Mouse (Mus musculus) intestine, embryonic 16.5 days (tissue): ENCODE results near the gene Tmeff1. TPM values are rescaled to one million over a fixed set of nuclear protein-coding genes. Genes with fewer than 3 reads are reported as not detected.

ENCODE experiments used
- ATAC-seq: fragments of 200-750 bp; cut with Nextera tagmentation; 2 replicates; pipeline ENCODE4 v1.8.0; 2017; ENCODE audit warnings: moderate TSS enrichment, moderate library complexity
- H3K27ac ChIP-seq: fragments of 300-500 bp; sonication (generic); 2 replicates; pipeline ENCODE4 v1.5.1; 2014; ENCODE audit warnings: mild to moderate bottlenecking, low read length
- H3K27me3 ChIP-seq: fragments of 300-500 bp; sonication (generic); replicated peaks from 2 replicates; pipeline ENCODE4 v1.6.1; 2014; ENCODE audit warnings: low read length, control low read depth, mixed read lengths; ENCODE audit not compliant: control insufficient read depth, insufficient read depth
- H3K36me3 ChIP-seq: fragments of 300-500 bp; sonication (generic); 2 replicates; pipeline ENCODE4 v1.6.1; 2014; ENCODE audit warnings: low read length, control low read depth; ENCODE audit not compliant: control insufficient read depth, insufficient read depth
- H3K4me1 ChIP-seq: fragments of 300-500 bp; sonication (generic); 2 replicates; pipeline ENCODE4 v1.6.1; 2014; ENCODE audit warnings: low read length, control low read depth, mixed read lengths; ENCODE audit not compliant: control insufficient read depth, insufficient read depth
- H3K4me2 ChIP-seq: fragments of 300-500 bp; sonication (generic); 2 replicates; pipeline ENCODE4 v1.6.1; 2014; ENCODE audit warnings: low read depth, low read length, control low read depth
- H3K4me3 ChIP-seq: fragments of 300-500 bp; sonication (generic); 2 replicates; pipeline ENCODE4 v1.5.1; 2014; ENCODE audit warnings: mild to moderate bottlenecking, low read length
- H3K9ac ChIP-seq: fragments of 300-500 bp; sonication (generic); 2 replicates; pipeline ENCODE4 v1.6.1; 2014; ENCODE audit warnings: low read depth, low read length
- H3K9me3 ChIP-seq: fragments of 300-500 bp; sonication (generic); 2 replicates; pipeline ENCODE4 v1.6.1; 2016; ENCODE audit warnings: low read length, control low read depth; ENCODE audit not compliant: control insufficient read depth
- WGBS: fragments of 180-500 bp; shearing (Covaris S2); extraction: QIAGEN DNeasy Blood & Tissue Kit; methylation state at CpG from one replicate; pipeline ENCODE4 v1.1.7; 2014; 5-methylcytosine and 5-hydroxymethylcytosine counted together
- polyA plus RNA-seq: library from polyadenylated mRNA; unstranded; fragments of >200 nt; fragmentation: Nextera tagmentation; extraction: Ambion mirVana; gene quantifications from 2 replicates; pipeline ENCODE4 v1.2.1, GENCODE M21; 2015

Tmeff1 gene
- polyA plus RNA-seq, 1 experiment from 2014 or later: 5.0 TPM

DNA sequence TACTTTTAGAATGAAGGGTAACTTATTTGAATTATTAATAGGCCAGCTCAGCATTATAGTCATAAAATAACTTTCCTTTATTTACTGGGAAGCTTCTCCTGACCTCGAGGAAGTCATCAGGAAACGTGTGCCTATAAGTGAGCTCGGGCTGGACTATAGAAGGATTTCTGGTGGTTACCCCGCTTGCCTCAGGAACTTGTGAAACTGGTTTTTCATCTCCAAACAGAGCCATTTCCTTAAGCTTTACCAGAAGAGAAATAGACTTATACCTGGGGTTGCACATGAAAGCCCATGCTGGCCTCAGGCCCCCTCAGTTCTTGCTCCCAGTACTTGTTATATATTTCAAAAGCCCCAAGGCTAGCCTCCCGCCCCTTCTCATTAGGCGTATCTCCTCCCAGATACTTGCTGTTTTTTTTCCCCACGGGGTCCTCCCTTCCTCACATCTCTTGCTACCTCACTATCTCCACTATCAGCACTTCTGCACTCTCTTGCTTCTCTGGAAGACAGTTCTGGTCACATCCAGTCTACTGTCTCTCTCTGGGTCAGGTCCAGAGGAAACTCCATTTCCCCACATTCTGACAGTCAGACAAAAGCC is 99.7 kb downstream of the Tmeff1 start:
- Histone ChIP-seq H3K27me3 (no peaks in the 10 kb centered on the region), H3K9me3 (no peaks in the 10 kb centered on the region), H3K4me1 (no peaks in the 10 kb centered on the region), H3K9ac (no peak overlapping the region), H3K4me2 (no peak overlapping the region), H3K36me3 (no peaks in the 10 kb centered on the region), H3K4me3 (no peak overlapping the region), H3K27ac (no peak overlapping the region)
- ATAC-seq: 0 out of 2 replicates have a peak, but pooled peaks have one; percentile 27
- 51% methylated on average over 7 of the region's 7 CpGs for WGBS

DNA sequence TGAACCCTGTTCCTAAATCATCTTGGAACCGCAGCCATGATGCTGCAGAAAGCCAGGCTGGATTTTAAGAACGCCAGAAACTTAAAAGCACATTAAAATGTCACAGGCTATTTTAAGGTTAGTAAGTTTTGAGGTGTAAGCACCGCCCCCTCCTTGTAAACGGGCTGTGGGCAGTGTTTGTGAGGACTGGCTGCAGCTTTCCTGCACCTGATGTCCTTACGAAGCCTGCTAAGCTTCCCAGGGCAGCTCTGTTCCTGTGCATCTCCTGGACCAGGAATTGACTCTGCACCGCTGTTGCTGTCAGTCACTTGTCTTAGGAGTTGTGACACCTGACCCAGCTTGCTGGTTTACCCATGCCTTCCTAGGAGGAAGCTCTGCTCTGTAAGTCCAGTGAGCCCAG is 103.2 kb downstream of the Tmeff1 start:
- Histone ChIP-seq H3K4me1 (no peaks in the 10 kb centered on the region), H3K9ac (no peak overlapping the region), H3K4me2 (no peak overlapping the region), H3K27ac (no peak overlapping the region), H3K36me3 (no peaks in the 10 kb centered on the region), H3K4me3 (no peak overlapping the region), H3K27me3 (no peaks in the 10 kb centered on the region), H3K9me3 (no peaks in the 10 kb centered on the region)
- no peak for ATAC-seq
- 71% methylated on average over 6 of the region's 6 CpGs for WGBS

DNA sequence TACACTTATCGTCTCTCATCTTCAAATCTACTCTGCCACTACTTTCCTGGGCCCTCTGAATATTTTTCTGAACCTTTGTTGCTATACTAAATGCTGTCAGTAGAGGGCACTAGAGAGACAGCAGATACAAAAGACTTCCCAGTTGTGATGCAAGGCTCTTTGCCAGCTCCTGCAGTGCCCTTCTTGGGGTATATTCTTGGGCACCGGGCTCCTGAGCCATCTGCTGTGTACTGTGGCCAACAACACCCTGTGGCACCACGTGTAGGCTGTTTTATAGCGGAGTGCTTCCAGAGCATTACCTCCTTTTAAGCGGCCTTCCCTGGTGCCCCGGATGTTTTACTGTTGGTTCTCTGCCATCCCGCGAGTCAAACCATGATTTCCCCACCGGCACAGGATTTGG is 105.7 kb downstream of the Tmeff1 start:
- Histone ChIP-seq H3K36me3 (no peaks in the 10 kb centered on the region), H3K9ac (no peak overlapping the region), H3K9me3 (no peaks in the 10 kb centered on the region), H3K27me3 (no peaks in the 10 kb centered on the region), H3K4me3 (no peak overlapping the region), H3K27ac (no peak overlapping the region), H3K4me2 (no peak overlapping the region), H3K4me1 (no peaks in the 10 kb centered on the region)
- no peak for ATAC-seq
- WGBS: 78% methylated on average over 9 of the region's 9 CpGs

DNA sequence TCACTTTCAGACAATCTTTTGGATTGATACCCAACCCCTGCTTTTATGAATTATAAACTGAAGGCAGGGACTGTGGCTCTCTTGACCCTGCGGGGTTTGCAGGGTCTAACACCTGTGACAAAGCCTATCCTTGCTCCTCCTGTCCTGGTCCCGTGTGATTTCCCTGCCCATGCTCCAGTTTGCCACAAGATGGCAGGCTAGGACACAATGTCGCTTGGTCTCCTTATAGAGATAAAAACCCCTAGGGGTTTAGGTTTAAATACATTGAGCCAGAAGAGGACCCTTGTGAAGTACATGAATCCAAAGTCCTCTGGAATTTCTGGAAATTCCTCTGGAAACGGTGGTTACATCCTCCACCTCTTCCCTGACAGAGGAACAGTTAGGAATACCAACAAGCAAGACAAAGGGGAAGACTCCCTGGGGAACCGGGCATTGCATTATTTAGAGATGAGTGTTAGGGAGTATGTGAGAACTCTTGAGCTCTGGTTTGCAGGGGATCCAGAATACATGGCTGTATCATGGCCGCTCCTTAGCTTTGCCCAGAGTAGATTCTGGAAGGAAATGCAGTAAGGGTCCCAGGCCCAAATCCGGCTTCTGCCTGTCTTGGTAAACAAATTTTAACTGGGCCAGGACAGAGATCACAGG is 106.9 kb downstream of the Tmeff1 start:
- Histone ChIP-seq H3K36me3 (no peaks in the 10 kb centered on the region), H3K27me3 (no peaks in the 10 kb centered on the region), H3K4me2 (no peak overlapping the region), H3K9me3 (no peaks in the 10 kb centered on the region), H3K27ac (no peak overlapping the region), H3K4me1 (no peaks in the 10 kb centered on the region), H3K4me3 (no peak overlapping the region), H3K9ac (no peak overlapping the region)
- peak; percentile 62 for ATAC-seq
- WGBS: 42% methylated on average over 7 of the region's 7 CpGs

DNA sequence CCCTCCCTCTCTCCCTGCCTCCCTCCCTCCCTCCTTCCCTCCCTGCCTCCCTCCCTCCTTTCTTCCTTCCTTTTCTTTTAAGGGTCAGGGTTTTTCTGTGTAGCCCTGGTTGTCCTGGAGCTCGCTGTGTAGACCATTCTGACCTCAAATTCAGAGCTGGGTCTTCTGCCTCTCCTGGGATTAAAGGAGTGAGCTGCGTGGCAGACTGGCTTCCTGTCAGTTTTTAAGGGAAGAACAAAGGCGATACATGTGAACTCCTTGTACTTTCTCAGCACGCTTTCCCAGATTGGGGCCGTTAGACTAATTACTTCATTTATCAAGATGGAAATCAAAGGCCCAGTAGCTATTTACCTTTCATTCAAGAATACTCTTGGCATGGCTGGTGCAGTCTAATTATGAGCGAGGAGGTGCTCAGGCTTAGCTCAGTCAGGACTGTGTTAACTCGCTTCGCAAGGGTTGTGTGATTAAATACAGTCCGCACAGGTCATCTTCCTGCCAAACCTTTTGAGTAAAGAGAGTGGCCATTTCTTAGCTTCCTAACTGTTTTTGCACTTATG is 107.8 kb downstream of the Tmeff1 start:
- WGBS: 63% methylated on average over 9 of the region's 9 CpGs
- H3K27me3 ChIP-seq: no peaks in the 10 kb centered on the region
- H3K4me3 ChIP-seq: no peak overlapping the region
- H3K9ac ChIP-seq: no peak overlapping the region
- ATAC-seq: no peak
- no peak overlapping the region for H3K27ac ChIP-seq
- no peak overlapping the region for H3K4me2 ChIP-seq
- H3K9me3 ChIP-seq: no peaks in the 10 kb centered on the region
- no peaks in the 10 kb centered on the region for H3K4me1 ChIP-seq
- H3K36me3 ChIP-seq: no peaks in the 10 kb centered on the region

DNA sequence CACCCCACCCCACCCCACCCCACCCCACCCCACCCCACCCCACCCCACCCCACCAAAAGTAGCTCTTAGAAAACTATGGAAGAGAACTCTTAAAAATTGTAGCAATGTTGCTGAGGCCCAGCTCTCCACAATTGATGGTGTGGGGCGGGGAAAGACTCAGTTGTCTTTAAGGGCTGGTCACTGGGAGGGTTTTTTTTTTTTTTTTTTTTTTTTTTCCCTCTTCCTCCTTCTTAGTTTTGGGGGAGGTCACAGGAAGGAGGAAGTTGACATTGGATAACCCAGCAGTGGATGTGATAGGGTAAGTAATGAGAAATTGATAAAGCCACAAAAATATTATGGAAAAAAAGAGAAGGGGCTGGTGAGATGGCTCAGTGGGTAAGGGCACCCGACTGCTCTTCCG is 111.7 kb downstream of the Tmeff1 start:
- Histone ChIP-seq H3K9me3 (no peaks in the 10 kb centered on the region), H3K36me3 (no peaks in the 10 kb centered on the region), H3K4me1 (no peaks in the 10 kb centered on the region), H3K27ac (no peak overlapping the region), H3K4me2 (no peak overlapping the region), H3K9ac (no peak overlapping the region), H3K27me3 (no peaks in the 10 kb centered on the region), H3K4me3 (no peak overlapping the region)
- 88% methylated on average over 3 of the region's 3 CpGs for WGBS
- ATAC-seq: no peak

DNA sequence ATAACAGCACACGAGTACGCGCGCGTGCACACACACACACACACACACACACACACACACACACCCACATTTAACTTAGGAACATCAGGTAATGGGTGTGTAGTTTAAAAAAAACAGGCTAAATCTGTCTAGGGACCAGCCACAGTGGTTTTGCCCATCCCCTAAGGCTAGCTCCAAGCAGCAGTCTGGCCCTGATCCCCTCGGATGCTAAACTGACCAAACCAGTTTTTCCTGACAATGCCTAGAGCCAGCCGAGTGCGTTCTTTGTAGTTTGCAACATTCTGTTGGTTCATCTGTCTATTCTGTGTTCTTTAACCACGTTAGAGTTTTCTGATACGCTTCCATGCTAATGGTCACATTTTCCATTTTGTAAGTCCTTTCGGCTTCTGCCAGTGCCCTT is 112.3 kb downstream of the Tmeff1 start:
- Histone ChIP-seq H3K27ac (no peak overlapping the region), H3K27me3 (no peaks in the 10 kb centered on the region), H3K4me2 (no peak overlapping the region), H3K36me3 (no peaks in the 10 kb centered on the region), H3K9ac (no peak overlapping the region), H3K4me3 (no peak overlapping the region), H3K4me1 (no peaks in the 10 kb centered on the region), H3K9me3 (no peaks in the 10 kb centered on the region)
- WGBS: 50% methylated on average over 11 of the region's 11 CpGs
- ATAC-seq: no peak

Other genes starting within 250 kb of the Tmeff1 start
- gene Tex10, start 111.7 kb upstream of the Tmeff1 start, polyA plus RNA-seq: 42.3 and 45.0 TPM in 2 replicates
- gene Msantd3, start 45.2 kb upstream of the Tmeff1 start, polyA plus RNA-seq: 10.7 and 10.9 TPM in 2 replicates
- gene Cavin4, start 78.3 kb downstream of the Tmeff1 start, polyA plus RNA-seq: 0.09 and 0.18 TPM in 2 replicates